In genomic region chr2:92388891-92389641, GRCm38 (mm10) we compare ENCODE assay signal across 1 mouse cellular context.
TF ChIP-seq lines count a peak whose summit lies in the region.

No protein-coding gene starts in this region.

TF ChIP-seq in myocyte, 11 proteins besides CTCF, POLR2A, EP300 and RAD21:
- peak in 1 of 3 experiments; percentile 11 for TF ChIP-seq MYOD1 (IDR thresholded peaks at IDR 0.05; ENCODE audit: control insufficient read depth in 1 of 3, insufficient read length in 2 of 3, low read depth in 2 of 3)
- no peak for TF ChIP-seq TCF3 (IDR thresholded peaks at IDR 0.05; ENCODE audit: insufficient read length, low read depth)
